Mouse (Mus musculus): ENCODE data around the gene Dennd4c. TPM values are rescaled to one million over a fixed set of nuclear protein-coding genes. Genes with fewer than 3 reads are reported as not detected.

Gene Dennd4c
- polyA plus RNA-seq, 1 experiment: 2.4 TPM

GRCm38 (mm10) chr4:86879477-86879876 is 131.1 kb downstream of the Dennd4c start:
- Histone ChIP-seq H3K27ac (ENCODE audit: insufficient read depth, low read length) (no peak overlapping the region), H3K4me1 (ENCODE audit: control insufficient read depth, insufficient read depth, insufficient read length) (no peaks in the 10 kb centered on the region), H3K27me3 (ENCODE audit: control insufficient read depth, insufficient read depth, low read length) (no peaks in the 10 kb centered on the region), H3K36me3 (ENCODE audit: control insufficient read depth, insufficient read depth, low read length) (no peaks in the 10 kb centered on the region), H3K4me3 (ENCODE audit: extremely low read depth, insufficient read depth, insufficient read length) (no peak overlapping the region)
- no peak for DNase-seq (ENCODE audit: low read depth in 1 of 2, low spot score in 2 of 2)
- 83% methylated on average over 2 of the region's 2 CpGs for WGBS
- TF ChIP-seq POLR2A (IDR thresholded peaks at IDR 0.05; ENCODE audit: low read depth, low read length) (no peak), CTCF (IDR thresholded peaks at IDR 0.05; ENCODE audit: extremely low read depth, insufficient read depth, insufficient read length, insufficient replicate concordance) (no peak)

- Histone ChIP-seq H3K27me3 (ENCODE audit: control insufficient read depth, insufficient read depth, low read length) (no peaks in the 10 kb centered on the region), H3K4me3 (ENCODE audit: extremely low read depth, insufficient read depth, insufficient read length) (no peak overlapping the region), H3K27ac (ENCODE audit: insufficient read depth, low read length) (no peak overlapping the region), H3K36me3 (ENCODE audit: control insufficient read depth, insufficient read depth, low read length) (no peaks in the 10 kb centered on the region), H3K4me1 (ENCODE audit: control insufficient read depth, insufficient read depth, insufficient read length) (no peaks in the 10 kb centered on the region)
- 92% methylated on average over 4 of the region's 4 CpGs for WGBS
- TF ChIP-seq POLR2A (IDR thresholded peaks at IDR 0.05; ENCODE audit: low read depth, low read length) (no peak), CTCF (IDR thresholded peaks at IDR 0.05; ENCODE audit: extremely low read depth, insufficient read depth, insufficient read length, insufficient replicate concordance) (no peak)
- no peak for DNase-seq (ENCODE audit: low read depth in 1 of 2, low spot score in 2 of 2)
These were observed 132.8 kb downstream of the Dennd4c start for GRCm38 (mm10) chr4:86881178-86881577.

GRCm38 (mm10) chr4:86882413-86882812 is 134.1 kb downstream of the Dennd4c start:
- no peaks in the 10 kb centered on the region for H3K36me3 ChIP-seq (ENCODE audit: control insufficient read depth, insufficient read depth, low read length)
- 0 out of 2 replicates have a peak, but pooled peaks cover 6% of the 10 kb centered on the region for H3K4me1 ChIP-seq (ENCODE audit: control insufficient read depth, insufficient read depth, insufficient read length)
- no peak for TF ChIP-seq CTCF (IDR thresholded peaks at IDR 0.05; ENCODE audit: extremely low read depth, insufficient read depth, insufficient read length, insufficient replicate concordance)
- TF ChIP-seq POLR2A (IDR thresholded peaks at IDR 0.05; ENCODE audit: low read depth, low read length): no peak
- no peak overlapping the region for H3K4me3 ChIP-seq (ENCODE audit: extremely low read depth, insufficient read depth, insufficient read length)
- no peak overlapping the region for H3K27ac ChIP-seq (ENCODE audit: insufficient read depth, low read length)
- no peak for DNase-seq (ENCODE audit: low read depth in 1 of 2, low spot score in 2 of 2)
- no peaks in the 10 kb centered on the region for H3K27me3 ChIP-seq (ENCODE audit: control insufficient read depth, insufficient read depth, low read length)
- WGBS: 70% methylated on average over 2 of the region's 2 CpGs

- 52% methylated on average over 4 of the region's 4 CpGs for WGBS
- Histone ChIP-seq H3K4me3 (ENCODE audit: extremely low read depth, insufficient read depth, insufficient read length) (no peak overlapping the region), H3K27ac (ENCODE audit: insufficient read depth, low read length) (no peak overlapping the region), H3K27me3 (ENCODE audit: control insufficient read depth, insufficient read depth, low read length) (no peaks in the 10 kb centered on the region), H3K4me1 (ENCODE audit: control insufficient read depth, insufficient read depth, insufficient read length) (0 out of 2 replicates have a peak, but pooled peaks cover 6% of the 10 kb centered on the region), H3K36me3 (ENCODE audit: control insufficient read depth, insufficient read depth, low read length) (no peaks in the 10 kb centered on the region)
- DNase-seq (ENCODE audit: low read depth in 1 of 2, low spot score in 2 of 2): peak; percentile 9 to 48
- TF ChIP-seq POLR2A (IDR thresholded peaks at IDR 0.05; ENCODE audit: low read depth, low read length) (no peak), CTCF (IDR thresholded peaks at IDR 0.05; ENCODE audit: extremely low read depth, insufficient read depth, insufficient read length, insufficient replicate concordance) (peak; percentile 39; the same call in 1 of the 2 replicates)
These were observed 136.6 kb downstream of the Dennd4c start for GRCm38 (mm10) chr4:86884945-86885344.

- no peak for DNase-seq (ENCODE audit: low read depth in 1 of 2, low spot score in 2 of 2)
- WGBS: 10% methylated on average over 12 of the region's 12 CpGs
- TF ChIP-seq POLR2A (IDR thresholded peaks at IDR 0.05; ENCODE audit: low read depth, low read length) (no peak), CTCF (IDR thresholded peaks at IDR 0.05; ENCODE audit: extremely low read depth, insufficient read depth, insufficient read length, insufficient replicate concordance) (no peak)
- 0 out of 2 replicates have a peak, but pooled peaks cover 6% of the 10 kb centered on the region for H3K4me1 ChIP-seq (ENCODE audit: control insufficient read depth, insufficient read depth, insufficient read length)
- no peaks in the 10 kb centered on the region for H3K27me3 ChIP-seq (ENCODE audit: control insufficient read depth, insufficient read depth, low read length)
- peak overlapping the region; percentile 41; the same call in 1 of the 2 replicates for H3K4me3 ChIP-seq (ENCODE audit: extremely low read depth, insufficient read depth, insufficient read length)
- H3K36me3 ChIP-seq (ENCODE audit: control insufficient read depth, insufficient read depth, low read length): no peaks in the 10 kb centered on the region
- 0 out of 2 replicates have a peak overlapping the region, but pooled peaks have one; percentile 13 for H3K27ac ChIP-seq (ENCODE audit: insufficient read depth, low read length)
These were observed 137.4 kb downstream of the Dennd4c start for GRCm38 (mm10) chr4:86885790-86886159.

GRCm38 (mm10) chr4:86886160-86886878 is 138.0 kb downstream of the Dennd4c start:
- Histone ChIP-seq H3K4me1 (ENCODE audit: control insufficient read depth, insufficient read depth, insufficient read length) (0 out of 2 replicates have a peak, but pooled peaks cover 6% of the 10 kb centered on the region), H3K27ac (ENCODE audit: insufficient read depth, low read length) (peak overlapping the region; percentile 13; the same call in 1 of the 2 replicates), H3K27me3 (ENCODE audit: control insufficient read depth, insufficient read depth, low read length) (no peaks in the 10 kb centered on the region), H3K36me3 (ENCODE audit: control insufficient read depth, insufficient read depth, low read length) (no peaks in the 10 kb centered on the region), H3K4me3 (ENCODE audit: extremely low read depth, insufficient read depth, insufficient read length) (peak overlapping the region; percentile 41)
- 2% methylated on average over 18 of the region's 18 CpGs for WGBS
- DNase-seq (ENCODE audit: low read depth in 1 of 2, low spot score in 2 of 2): peak; percentile 8 to 64
- no peak for TF ChIP-seq CTCF (IDR thresholded peaks at IDR 0.05; ENCODE audit: extremely low read depth, insufficient read depth, insufficient read length, insufficient replicate concordance)
- no peak for TF ChIP-seq POLR2A (IDR thresholded peaks at IDR 0.05; ENCODE audit: low read depth, low read length)

GRCm38 (mm10) chr4:86887879-86888278 is 139.5 kb downstream of the Dennd4c start:
- Histone ChIP-seq H3K27me3 (ENCODE audit: control insufficient read depth, insufficient read depth, low read length) (no peaks in the 10 kb centered on the region), H3K4me3 (ENCODE audit: extremely low read depth, insufficient read depth, insufficient read length) (no peak overlapping the region), H3K27ac (ENCODE audit: insufficient read depth, low read length) (no peak overlapping the region), H3K36me3 (ENCODE audit: control insufficient read depth, insufficient read depth, low read length) (no peaks in the 10 kb centered on the region), H3K4me1 (ENCODE audit: control insufficient read depth, insufficient read depth, insufficient read length) (0 out of 2 replicates have a peak, but pooled peaks cover 6% of the 10 kb centered on the region)
- no peak for DNase-seq (ENCODE audit: low read depth in 1 of 2, low spot score in 2 of 2)
- 81% methylated on average over 5 of the region's 5 CpGs for WGBS
- TF ChIP-seq CTCF (IDR thresholded peaks at IDR 0.05; ENCODE audit: extremely low read depth, insufficient read depth, insufficient read length, insufficient replicate concordance) (no peak), POLR2A (IDR thresholded peaks at IDR 0.05; ENCODE audit: low read depth, low read length) (no peak)
